Mouse (Mus musculus): ENCODE measurements around the gene Gm21987. TPM values are rescaled to one million over a fixed set of nuclear protein-coding genes. Genes with fewer than 3 reads are reported as not detected.

The Gm21987 gene
- polyA plus RNA-seq, 1 experiment = not detected

GRCm38 (mm10) chr16:38352031-38352430 lies 5.2 kb downstream of the Gm21987 start:
- WGBS = 25% methylated on average over 7 of the region's 7 CpGs
- TF ChIP-seq POLR2A (IDR thresholded peaks at IDR 0.05; ENCODE audit: borderline replicate concordance, insufficient read depth, low read length) (no peak), CTCF (IDR thresholded peaks at IDR 0.05; ENCODE audit: borderline replicate concordance, insufficient read depth, low read depth, low read length) (no peak)
- Histone ChIP-seq H3K4me1 (ENCODE audit: control insufficient read depth, insufficient read depth, low read length) (no peaks in the 10 kb centered on the region), H3K4me3 (replicated peaks; ENCODE audit: insufficient read depth, low read depth, low read length) (no peak overlapping the region), H3K27ac (ENCODE audit: insufficient read depth, low read length) (no peak overlapping the region), H3K27me3 (ENCODE audit: control insufficient read depth, insufficient read depth, low read length) (no peaks in the 10 kb centered on the region)
- DNase-seq = peak in 1 of 2 experiments; percentile 39

- Histone ChIP-seq H3K27ac (ENCODE audit: insufficient read depth, low read length) (no peak overlapping the region), H3K4me3 (replicated peaks; ENCODE audit: insufficient read depth, low read depth, low read length) (no peak overlapping the region), H3K27me3 (ENCODE audit: control insufficient read depth, insufficient read depth, low read length) (no peaks in the 10 kb centered on the region), H3K4me1 (ENCODE audit: control insufficient read depth, insufficient read depth, low read length) (no peaks in the 10 kb centered on the region)
- no peak for DNase-seq
- TF ChIP-seq CTCF (IDR thresholded peaks at IDR 0.05; ENCODE audit: borderline replicate concordance, insufficient read depth, low read depth, low read length) (no peak), POLR2A (IDR thresholded peaks at IDR 0.05; ENCODE audit: borderline replicate concordance, insufficient read depth, low read length) (no peak)
Measured at GRCm38 (mm10) chr16:38352851-38353250, 6.0 kb downstream of the Gm21987 start.

- Histone ChIP-seq H3K27ac (ENCODE audit: insufficient read depth, low read length) (no peak overlapping the region), H3K27me3 (ENCODE audit: control insufficient read depth, insufficient read depth, low read length) (no peaks in the 10 kb centered on the region), H3K4me1 (ENCODE audit: control insufficient read depth, insufficient read depth, low read length) (no peaks in the 10 kb centered on the region), H3K4me3 (replicated peaks; ENCODE audit: insufficient read depth, low read depth, low read length) (no peak overlapping the region)
- no peak for TF ChIP-seq POLR2A (IDR thresholded peaks at IDR 0.05; ENCODE audit: borderline replicate concordance, insufficient read depth, low read length)
- TF ChIP-seq CTCF (IDR thresholded peaks at IDR 0.05; ENCODE audit: borderline replicate concordance, insufficient read depth, low read depth, low read length) = no peak
- WGBS = 97% methylated on average over 2 of the region's 2 CpGs
- no peak for DNase-seq
Measured at GRCm38 (mm10) chr16:38353642-38354041, 6.8 kb downstream of the Gm21987 start.

GRCm38 (mm10) chr16:38354185-38354913 lies 7.5 kb downstream of the Gm21987 start:
- WGBS = 94% methylated on average over 5 of the region's 5 CpGs
- TF ChIP-seq POLR2A (IDR thresholded peaks at IDR 0.05; ENCODE audit: borderline replicate concordance, insufficient read depth, low read length) = no peak
- no peak for TF ChIP-seq CTCF (IDR thresholded peaks at IDR 0.05; ENCODE audit: borderline replicate concordance, insufficient read depth, low read depth, low read length)

GRCm38 (mm10) chr16:38358256-38358812 lies 11.5 kb downstream of the Gm21987 start:
- TF ChIP-seq POLR2A (IDR thresholded peaks at IDR 0.05; ENCODE audit: borderline replicate concordance, insufficient read depth, low read length) = no peak
- no peak for TF ChIP-seq CTCF (IDR thresholded peaks at IDR 0.05; ENCODE audit: borderline replicate concordance, insufficient read depth, low read depth, low read length)
- Histone ChIP-seq H3K27me3 (ENCODE audit: control insufficient read depth, insufficient read depth, low read length) (no peaks in the 10 kb centered on the region), H3K4me3 (replicated peaks; ENCODE audit: insufficient read depth, low read depth, low read length) (no peak overlapping the region), H3K4me1 (ENCODE audit: control insufficient read depth, insufficient read depth, low read length) (no peaks in the 10 kb centered on the region), H3K27ac (ENCODE audit: insufficient read depth, low read length) (no peak overlapping the region)
- no peak for DNase-seq
- 87% methylated on average over 6 of the region's 6 CpGs for WGBS

More at GRCm38 (mm10) chr16:38354185-38354913, 7.5 kb downstream of the Gm21987 start:
- H3K27me3 ChIP-seq (ENCODE audit: control insufficient read depth, insufficient read depth, low read length) = no peaks in the 10 kb centered on the region
- H3K4me1 ChIP-seq (ENCODE audit: control insufficient read depth, insufficient read depth, low read length) = no peaks in the 10 kb centered on the region
- H3K4me3 ChIP-seq (replicated peaks; ENCODE audit: insufficient read depth, low read depth, low read length) = no peak overlapping the region
- no peak overlapping the region for H3K27ac ChIP-seq (ENCODE audit: insufficient read depth, low read length)
- DNase-seq = no peak

GRCm38 (mm10) chr16:38359241-38359640 lies 12.4 kb downstream of the Gm21987 start:
- DNase-seq = no peak
- no peaks in the 10 kb centered on the region for H3K4me1 ChIP-seq (ENCODE audit: control insufficient read depth, insufficient read depth, low read length)
- no peaks in the 10 kb centered on the region for H3K27me3 ChIP-seq (ENCODE audit: control insufficient read depth, insufficient read depth, low read length)
- TF ChIP-seq CTCF (IDR thresholded peaks at IDR 0.05; ENCODE audit: borderline replicate concordance, insufficient read depth, low read depth, low read length) = no peak
- TF ChIP-seq POLR2A (IDR thresholded peaks at IDR 0.05; ENCODE audit: borderline replicate concordance, insufficient read depth, low read length) = no peak
- no peak overlapping the region for H3K27ac ChIP-seq (ENCODE audit: insufficient read depth, low read length)
- 92% methylated on average over 2 of the region's 2 CpGs for WGBS
- H3K4me3 ChIP-seq (replicated peaks; ENCODE audit: insufficient read depth, low read depth, low read length) = no peak overlapping the region

- WGBS = 67% methylated on average over 3 of the region's 3 CpGs
- Histone ChIP-seq H3K27ac (ENCODE audit: insufficient read depth, low read length) (no peak overlapping the region), H3K4me3 (replicated peaks; ENCODE audit: insufficient read depth, low read depth, low read length) (no peak overlapping the region), H3K4me1 (ENCODE audit: control insufficient read depth, insufficient read depth, low read length) (no peaks in the 10 kb centered on the region), H3K27me3 (ENCODE audit: control insufficient read depth, insufficient read depth, low read length) (no peaks in the 10 kb centered on the region)
- DNase-seq = no peak
- no peak for TF ChIP-seq POLR2A (IDR thresholded peaks at IDR 0.05; ENCODE audit: borderline replicate concordance, insufficient read depth, low read length)
- TF ChIP-seq CTCF (IDR thresholded peaks at IDR 0.05; ENCODE audit: borderline replicate concordance, insufficient read depth, low read depth, low read length) = no peak
Measured at GRCm38 (mm10) chr16:38359857-38360256, 13.0 kb downstream of the Gm21987 start.

- no peak for DNase-seq
- Histone ChIP-seq H3K4me1 (ENCODE audit: control insufficient read depth, insufficient read depth, low read length) (no peaks in the 10 kb centered on the region), H3K27ac (ENCODE audit: insufficient read depth, low read length) (no peak overlapping the region), H3K27me3 (ENCODE audit: control insufficient read depth, insufficient read depth, low read length) (no peaks in the 10 kb centered on the region), H3K4me3 (replicated peaks; ENCODE audit: insufficient read depth, low read depth, low read length) (no peak overlapping the region)
- TF ChIP-seq POLR2A (IDR thresholded peaks at IDR 0.05; ENCODE audit: borderline replicate concordance, insufficient read depth, low read length) = no peak
- TF ChIP-seq CTCF (IDR thresholded peaks at IDR 0.05; ENCODE audit: borderline replicate concordance, insufficient read depth, low read depth, low read length) = no peak
- 10% methylated on average over 2 of the region's 2 CpGs for WGBS
Measured at GRCm38 (mm10) chr16:38360317-38360716, 13.5 kb downstream of the Gm21987 start.

Measured in cerebellum, adult 2 months (tissue).